Mouse (Mus musculus): ENCODE data around the gene 1810013L24Rik. TPM values are rescaled to one million over a fixed set of nuclear protein-coding genes. Genes with fewer than 3 reads are reported as not detected.
A peak's percentile ranks its signal among the peaks of the same experiment; 100 is the strongest.

The 1810013L24Rik gene
- polyA plus RNA-seq, 1 experiment = 27.5 TPM

- peak; percentile 25 for TF ChIP-seq POLR2A (IDR thresholded peaks at IDR 0.05; ENCODE audit: insufficient read length, low read depth)
- no peak for TF ChIP-seq POLR2AphosphoS2 (IDR thresholded peaks at IDR 0.05; ENCODE audit: insufficient read length, low read depth)
- TF ChIP-seq REST (IDR thresholded peaks at IDR 0.05; ENCODE audit: insufficient read depth, insufficient read length) = no peak
- TF ChIP-seq MYOD1 (IDR thresholded peaks at IDR 0.05; ENCODE audit: control insufficient read depth in 1 of 3, insufficient read length in 2 of 3, low read depth in 2 of 3) = no peak
- no peak for TF ChIP-seq E2F4 (IDR thresholded peaks at IDR 0.05; ENCODE audit: insufficient read depth)
- H3K36me3 ChIP-seq (ENCODE audit: control insufficient read depth, insufficient read depth) = peaks cover 25% of the 10 kb centered on the region
- peaks cover 61% of the 10 kb centered on the region for H3K79me2 ChIP-seq (ENCODE audit: control insufficient read depth, insufficient read depth)
- no peaks in the 10 kb centered on the region for H3K27me3 ChIP-seq (ENCODE audit: control insufficient read depth, insufficient read depth, insufficient read length)
- H3ac ChIP-seq (ENCODE audit: control insufficient read depth, insufficient read length) = peak overlapping the region; percentile 97
- peak overlapping the region; percentile 94 for H3K4me2 ChIP-seq (ENCODE audit: low read depth)
- peak overlapping the region; percentile 97 for H3K4me3 ChIP-seq
Observed at GRCm38 (mm10) chr16:8831241-8831640, 1.3 kb downstream of the 1810013L24Rik start.

- H3K4me2 ChIP-seq (ENCODE audit: low read depth) = no peak overlapping the region
- H3K36me3 ChIP-seq (ENCODE audit: control insufficient read depth, insufficient read depth) = peaks cover 62% of the 10 kb centered on the region
- no peak overlapping the region for H3ac ChIP-seq (ENCODE audit: control insufficient read depth, insufficient read length)
- TF ChIP-seq REST (IDR thresholded peaks at IDR 0.05; ENCODE audit: insufficient read depth, insufficient read length) (no peak), MYOD1 (IDR thresholded peaks at IDR 0.05; ENCODE audit: control insufficient read depth in 1 of 3, insufficient read length in 2 of 3, low read depth in 2 of 3) (no peak), USF1 (IDR thresholded peaks at IDR 0.05; ENCODE audit: low read depth) (no peak), SRF (IDR thresholded peaks at IDR 0.05; ENCODE audit: control insufficient read depth, insufficient read length, low read depth) (no peak), MAX (IDR thresholded peaks at IDR 0.05; ENCODE audit: low read depth) (no peak)
- H3K4me3 ChIP-seq = no peak overlapping the region
- H3K79me2 ChIP-seq (ENCODE audit: control insufficient read depth, insufficient read depth) = peaks cover 99% of the 10 kb centered on the region
- H3K27me3 ChIP-seq (ENCODE audit: control insufficient read depth, insufficient read depth, insufficient read length) = no peaks in the 10 kb centered on the region
Observed at GRCm38 (mm10) chr16:8836876-8837275, 7.0 kb downstream of the 1810013L24Rik start.

GRCm38 (mm10) chr16:8837595-8837994, 7.7 kb downstream of the 1810013L24Rik start:
- Histone ChIP-seq H3K79me2 (ENCODE audit: control insufficient read depth, insufficient read depth) (peaks cover 99% of the 10 kb centered on the region), H3K4me3 (no peak overlapping the region), H3K27me3 (ENCODE audit: control insufficient read depth, insufficient read depth, insufficient read length) (no peaks in the 10 kb centered on the region), H3K4me2 (ENCODE audit: low read depth) (no peak overlapping the region), H3ac (ENCODE audit: control insufficient read depth, insufficient read length) (no peak overlapping the region), H3K36me3 (ENCODE audit: control insufficient read depth, insufficient read depth) (peaks cover 66% of the 10 kb centered on the region)
- no peak for TF ChIP-seq SRF (IDR thresholded peaks at IDR 0.05; ENCODE audit: control insufficient read depth, insufficient read length, low read depth)

- Histone ChIP-seq H3K4me3 (no peak overlapping the region), H3K79me2 (ENCODE audit: control insufficient read depth, insufficient read depth) (peaks cover 99% of the 10 kb centered on the region), H3K36me3 (ENCODE audit: control insufficient read depth, insufficient read depth) (peaks cover 72% of the 10 kb centered on the region), H3K4me2 (ENCODE audit: low read depth) (no peak overlapping the region), H3ac (ENCODE audit: control insufficient read depth, insufficient read length) (no peak overlapping the region), H3K27me3 (ENCODE audit: control insufficient read depth, insufficient read depth, insufficient read length) (no peaks in the 10 kb centered on the region)
- TF ChIP-seq TCF12 (IDR thresholded peaks at IDR 0.05; ENCODE audit: insufficient read depth, poor library complexity, severe bottlenecking) (no peak), USF1 (IDR thresholded peaks at IDR 0.05; ENCODE audit: low read depth) (no peak), POLR2A (IDR thresholded peaks at IDR 0.05; ENCODE audit: insufficient read length, low read depth) (no peak), MAX (IDR thresholded peaks at IDR 0.05; ENCODE audit: low read depth) (no peak), MYOD1 (IDR thresholded peaks at IDR 0.05; ENCODE audit: control insufficient read depth in 1 of 3, insufficient read length in 2 of 3, low read depth in 2 of 3) (no peak), POLR2AphosphoS2 (IDR thresholded peaks at IDR 0.05; ENCODE audit: insufficient read length, low read depth) (no peak), CEBPB (IDR thresholded peaks at IDR 0.05; ENCODE audit: insufficient read depth, poor library complexity, severe bottlenecking) (no peak), E2F4 (IDR thresholded peaks at IDR 0.05; ENCODE audit: insufficient read depth) (no peak), TCF3 (IDR thresholded peaks at IDR 0.05; ENCODE audit: insufficient read length, low read depth) (no peak), MYOG (IDR thresholded peaks at IDR 0.05; ENCODE audit: control insufficient read depth in 1 of 3, insufficient read depth in 1 of 3, insufficient read length in 2 of 3, low read depth in 2 of 3) (no peak), SRF (IDR thresholded peaks at IDR 0.05; ENCODE audit: control insufficient read depth, insufficient read length, low read depth) (no peak), REST (IDR thresholded peaks at IDR 0.05; ENCODE audit: insufficient read depth, insufficient read length) (no peak)
Observed at GRCm38 (mm10) chr16:8838921-8839320, 9.0 kb downstream of the 1810013L24Rik start.

- H3K36me3 ChIP-seq (ENCODE audit: control insufficient read depth, insufficient read depth) = peaks cover 69% of the 10 kb centered on the region
- H3K4me3 ChIP-seq = no peak overlapping the region
- TF ChIP-seq MYOD1 (IDR thresholded peaks at IDR 0.05; ENCODE audit: control insufficient read depth in 1 of 3, insufficient read length in 2 of 3, low read depth in 2 of 3) = no peak
- TF ChIP-seq MYOG (IDR thresholded peaks at IDR 0.05; ENCODE audit: control insufficient read depth in 1 of 3, insufficient read depth in 1 of 3, insufficient read length in 2 of 3, low read depth in 2 of 3) = no peak
- TF ChIP-seq TCF12 (IDR thresholded peaks at IDR 0.05; ENCODE audit: insufficient read depth, poor library complexity, severe bottlenecking) = no peak
- no peak for TF ChIP-seq TCF3 (IDR thresholded peaks at IDR 0.05; ENCODE audit: insufficient read length, low read depth)
- no peak for TF ChIP-seq SRF (IDR thresholded peaks at IDR 0.05; ENCODE audit: control insufficient read depth, insufficient read length, low read depth)
- TF ChIP-seq USF1 (IDR thresholded peaks at IDR 0.05; ENCODE audit: low read depth) = no peak
- no peak for TF ChIP-seq REST (IDR thresholded peaks at IDR 0.05; ENCODE audit: insufficient read depth, insufficient read length)
- no peak for TF ChIP-seq CEBPB (IDR thresholded peaks at IDR 0.05; ENCODE audit: insufficient read depth, poor library complexity, severe bottlenecking)
- TF ChIP-seq POLR2AphosphoS2 (IDR thresholded peaks at IDR 0.05; ENCODE audit: insufficient read length, low read depth) = no peak
- TF ChIP-seq MAX (IDR thresholded peaks at IDR 0.05; ENCODE audit: low read depth) = no peak
- no peak for TF ChIP-seq E2F4 (IDR thresholded peaks at IDR 0.05; ENCODE audit: insufficient read depth)
- no peak for TF ChIP-seq POLR2A (IDR thresholded peaks at IDR 0.05; ENCODE audit: insufficient read length, low read depth)
- H3K79me2 ChIP-seq (ENCODE audit: control insufficient read depth, insufficient read depth) = peaks cover 98% of the 10 kb centered on the region
- no peak overlapping the region for H3ac ChIP-seq (ENCODE audit: control insufficient read depth, insufficient read length)
- H3K4me2 ChIP-seq (ENCODE audit: low read depth) = no peak overlapping the region
- H3K27me3 ChIP-seq (ENCODE audit: control insufficient read depth, insufficient read depth, insufficient read length) = no peaks in the 10 kb centered on the region
Observed at GRCm38 (mm10) chr16:8840557-8840956, 10.7 kb downstream of the 1810013L24Rik start.
